Mouse (Mus musculus): ENCODE results near the gene Tmem252.

The Tmem252 gene

DNA sequence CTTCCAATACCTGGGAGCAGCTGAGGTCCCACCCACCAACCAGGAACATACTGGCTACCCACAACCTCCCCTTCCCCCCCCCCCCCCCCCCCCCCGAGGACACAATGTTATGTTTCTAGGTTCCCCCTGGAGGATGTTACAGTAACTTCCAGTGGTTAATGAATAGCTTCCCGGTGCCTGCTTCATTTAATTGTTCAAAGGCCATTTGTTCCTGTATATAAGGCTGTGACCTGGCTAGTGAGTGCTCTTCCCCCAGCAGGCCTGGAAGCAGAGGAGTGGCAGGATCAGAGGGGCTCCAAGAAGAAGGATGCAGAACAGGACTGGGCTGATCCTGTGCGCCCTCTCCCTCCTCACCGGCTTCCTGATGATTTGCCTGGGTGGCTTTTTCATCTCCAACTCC is at the start of gene Tmem252:
Gene Tmem252, plus strand, starts transcription at position 247 of the 400 bp plus-strand sequence.
- DNase-seq: peak; percentile 42

DNA sequence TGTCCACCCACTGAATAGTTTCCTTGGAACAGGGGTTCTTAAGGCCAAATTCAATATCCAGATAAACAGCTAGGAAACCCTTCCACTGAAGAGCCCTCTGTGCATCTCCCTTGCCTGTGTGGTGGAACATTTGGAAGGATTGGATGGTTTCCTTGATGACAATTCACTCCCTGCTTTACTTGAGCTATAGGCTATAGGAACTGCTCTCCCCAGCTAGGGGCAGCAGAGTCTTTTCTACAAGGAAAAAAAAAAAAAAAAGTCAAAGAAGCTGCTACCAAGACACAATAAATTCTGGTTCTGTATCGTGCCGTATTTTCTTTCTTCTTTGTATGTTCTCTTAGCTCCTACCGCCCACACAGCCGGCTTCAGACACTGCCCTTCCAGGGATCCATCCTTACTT is 45.8 kb upstream of the Tmem252 start:
- DNase-seq: no peak

DNA sequence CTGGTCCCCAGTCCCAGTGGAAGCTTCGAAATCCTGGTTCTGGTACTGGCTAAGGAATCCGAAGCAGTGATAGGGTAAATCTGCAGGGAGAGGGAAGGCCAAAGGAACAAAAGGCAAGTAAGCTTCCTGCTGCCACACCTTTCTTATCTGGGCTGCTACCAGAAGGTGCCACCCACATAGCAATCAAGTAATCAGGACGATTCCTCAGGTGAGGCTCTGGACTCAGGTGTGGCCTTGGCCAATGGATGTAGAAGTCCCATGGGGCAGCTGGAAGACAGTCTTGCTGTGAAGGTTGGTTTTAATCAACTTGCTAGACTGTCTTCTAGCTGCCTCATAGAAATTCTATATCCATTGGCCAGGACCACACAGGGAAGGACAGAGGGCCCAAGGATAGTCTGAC is 40.8 kb upstream of the Tmem252 start:
- DNase-seq: no peak

DNA sequence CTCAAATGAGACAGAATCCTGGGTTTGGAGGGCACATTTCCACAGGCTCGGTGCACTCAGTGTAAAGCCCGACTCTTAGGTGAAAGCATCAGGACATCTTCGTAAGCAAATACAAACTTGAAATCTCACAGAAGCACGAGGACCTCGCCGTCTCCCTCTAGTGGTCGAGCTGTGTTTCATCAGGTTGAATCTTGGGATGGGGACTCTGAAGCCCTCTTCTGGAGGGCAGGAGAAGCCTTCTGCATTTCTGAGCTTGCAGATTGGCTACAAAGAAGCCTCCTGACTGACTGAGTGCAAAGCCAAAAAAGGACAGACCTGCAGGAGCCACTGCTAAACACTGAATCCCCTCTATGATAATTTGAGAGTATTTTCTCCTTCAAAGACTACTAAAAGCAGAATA is 39.2 kb upstream of the Tmem252 start:
- peak; percentile 75 for DNase-seq

DNA sequence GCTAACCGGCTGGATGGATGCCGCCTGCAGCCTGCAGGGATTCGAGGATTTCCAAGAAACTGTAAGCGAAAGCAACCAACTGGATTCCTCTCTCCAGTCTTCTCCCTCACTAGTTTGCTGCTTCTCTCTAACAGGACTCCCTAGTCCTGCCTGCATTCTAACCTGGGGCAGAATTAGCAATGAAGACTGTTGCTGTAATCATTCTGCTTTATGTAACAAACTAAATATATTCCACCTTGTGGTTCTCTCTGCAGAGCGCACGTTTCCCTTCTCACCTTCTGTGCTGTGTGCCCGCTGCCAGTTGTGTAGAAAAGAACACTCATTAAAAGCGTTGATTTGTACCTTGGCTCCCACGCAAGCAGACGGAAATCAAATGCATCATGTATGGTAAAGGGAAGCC is 37.2 kb upstream of the Tmem252 start:
- DNase-seq: no peak

DNA sequence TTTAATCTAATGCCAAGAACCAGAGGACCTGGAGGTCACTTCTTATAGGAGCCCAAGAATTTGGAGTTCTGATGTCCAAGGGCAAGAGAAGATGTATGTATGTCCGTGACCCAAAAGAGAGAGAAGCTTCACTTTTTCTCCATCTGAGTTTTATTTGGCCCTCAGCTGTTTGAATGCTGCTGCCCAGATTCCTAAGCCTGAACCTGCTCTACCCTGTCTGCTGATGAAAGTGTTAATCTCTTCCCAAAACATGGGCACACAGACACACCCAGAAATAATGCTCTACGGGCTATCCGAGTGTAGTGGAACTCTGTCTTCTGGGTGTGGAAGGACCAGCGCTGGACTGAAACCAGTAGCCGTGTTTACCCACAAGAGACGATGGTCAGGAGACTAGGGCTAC is 35.8 kb upstream of the Tmem252 start:
- no peak for DNase-seq

DNA sequence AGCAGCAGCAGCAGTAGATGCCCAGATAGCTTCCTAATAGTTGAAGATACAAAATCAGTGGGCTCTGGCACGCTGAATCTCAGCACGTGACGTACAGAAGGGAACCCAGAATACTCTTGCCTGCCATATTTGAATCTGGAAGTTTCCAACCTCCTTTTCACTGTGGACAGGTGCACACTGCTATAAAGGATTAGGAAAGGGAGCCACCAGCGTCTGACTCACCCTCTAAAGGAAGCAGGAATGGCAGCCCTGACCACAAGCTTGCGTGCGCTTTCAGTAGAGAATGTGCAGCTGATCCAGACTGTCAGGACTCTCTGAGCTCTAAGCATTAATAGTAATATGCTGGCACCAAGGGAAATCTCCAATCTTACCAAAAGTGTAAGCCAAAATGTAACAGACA is 32.8 kb upstream of the Tmem252 start:
- DNase-seq: no peak

DNA sequence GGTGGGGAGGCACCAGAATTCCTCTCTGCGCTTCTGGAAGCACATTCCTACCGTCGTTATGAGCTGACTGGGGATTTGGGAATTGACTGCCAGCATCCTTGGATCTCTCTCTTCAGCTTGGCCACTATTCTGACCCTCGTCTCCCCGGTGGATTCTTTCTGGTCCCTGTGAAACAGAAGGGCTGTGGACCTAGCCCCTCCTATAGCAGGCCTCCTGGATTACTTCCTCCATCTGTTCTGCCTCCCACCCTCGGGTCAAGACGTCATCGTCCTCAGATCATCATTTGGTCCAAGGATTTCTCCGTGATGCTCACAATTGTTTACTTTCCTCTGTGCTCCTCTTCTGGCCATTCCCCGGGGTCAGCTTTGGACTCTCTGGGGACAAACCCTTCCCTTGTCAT is 28.8 kb upstream of the Tmem252 start:
- DNase-seq: no peak

DNA sequence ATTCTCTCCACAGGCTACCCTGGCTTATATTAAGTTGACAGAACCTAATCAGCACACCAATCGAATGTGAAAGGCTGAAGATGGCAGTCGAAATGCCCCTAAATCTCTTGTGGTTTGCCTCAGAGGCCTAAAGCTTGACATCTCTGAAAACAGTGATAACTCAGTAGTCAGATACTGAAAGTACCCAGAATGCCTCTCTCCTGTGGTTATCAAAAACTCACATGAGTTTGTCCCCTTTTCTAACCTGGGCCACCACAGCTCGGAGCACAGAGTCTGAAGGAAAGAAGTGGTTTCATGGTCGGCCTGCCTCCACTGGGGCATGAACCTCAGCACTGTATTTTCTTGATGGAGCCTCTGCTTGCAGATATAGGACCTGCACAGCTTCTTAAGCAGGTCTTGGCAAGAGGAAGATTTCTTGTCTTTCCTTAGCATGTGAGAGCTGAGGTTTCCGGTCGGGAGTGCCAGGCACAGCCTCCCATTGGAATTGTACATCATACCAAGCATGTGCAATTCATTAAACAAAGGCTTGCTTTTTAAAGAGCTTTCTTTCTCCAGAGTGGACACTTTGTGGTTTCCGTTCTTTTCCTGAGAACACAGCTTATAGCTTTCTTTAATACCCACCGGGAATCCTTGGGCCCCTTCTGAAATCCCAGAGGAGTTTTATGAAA is 27.5 kb upstream of the Tmem252 start:
- DNase-seq: peak; percentile 26

DNA sequence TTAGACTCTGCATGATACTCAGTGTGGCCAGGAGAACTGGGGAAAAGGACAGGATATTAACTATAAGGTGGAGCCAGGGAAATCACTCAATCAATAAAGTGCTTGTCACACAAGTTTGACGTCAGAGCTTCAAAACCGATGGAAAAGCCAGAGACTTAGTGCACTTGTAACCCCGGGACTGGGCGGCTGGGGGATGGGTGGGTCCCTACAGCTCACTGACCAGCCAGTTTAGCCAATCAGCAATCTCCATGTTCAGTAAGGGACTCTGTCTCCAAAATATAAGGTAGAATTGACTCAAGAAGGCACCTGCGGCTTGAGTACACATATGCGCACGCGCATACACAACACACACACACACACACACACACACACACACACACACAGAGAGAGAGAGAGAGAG is 25.8 kb upstream of the Tmem252 start:
- DNase-seq: no peak

DNA sequence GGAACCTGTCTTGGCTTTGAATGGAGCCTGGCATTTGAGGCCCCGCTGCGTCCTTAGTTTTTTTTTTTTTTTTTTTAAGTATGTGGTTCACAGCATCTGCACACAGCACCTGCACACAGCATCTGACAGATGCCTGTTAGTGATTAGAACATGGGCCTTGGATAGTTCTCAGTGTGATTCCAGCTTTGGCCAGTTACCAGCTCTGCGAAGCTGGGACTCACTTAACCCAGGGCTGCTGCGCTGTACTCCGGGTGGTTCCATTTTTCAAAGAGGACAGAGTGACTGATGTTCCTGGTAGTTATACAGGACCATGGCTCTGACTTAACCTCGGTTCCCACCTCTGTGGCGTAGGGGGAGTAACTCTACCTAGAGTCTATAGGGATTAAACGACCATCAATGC is 23.4 kb upstream of the Tmem252 start:
- DNase-seq: no peak

DNA sequence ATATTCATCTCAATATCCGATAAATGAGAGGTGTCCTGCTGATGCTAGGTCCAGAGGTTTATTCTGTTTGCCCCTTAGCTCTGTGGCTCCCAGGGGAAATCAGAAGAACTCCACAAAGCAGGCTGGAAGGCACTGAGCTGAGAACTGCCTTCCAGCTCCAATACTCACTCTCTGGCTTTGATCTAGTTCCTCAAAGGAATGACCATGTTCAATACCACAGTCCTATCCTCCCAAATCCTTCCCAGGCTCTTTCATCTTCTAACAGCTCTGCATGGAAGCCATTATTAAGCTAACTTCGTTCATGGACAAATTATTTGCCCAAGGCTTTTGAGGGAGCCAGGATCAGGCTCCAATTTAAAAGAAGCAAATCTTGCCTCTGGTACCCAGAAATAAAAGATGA is 22.2 kb upstream of the Tmem252 start:
- DNase-seq: no peak

DNA sequence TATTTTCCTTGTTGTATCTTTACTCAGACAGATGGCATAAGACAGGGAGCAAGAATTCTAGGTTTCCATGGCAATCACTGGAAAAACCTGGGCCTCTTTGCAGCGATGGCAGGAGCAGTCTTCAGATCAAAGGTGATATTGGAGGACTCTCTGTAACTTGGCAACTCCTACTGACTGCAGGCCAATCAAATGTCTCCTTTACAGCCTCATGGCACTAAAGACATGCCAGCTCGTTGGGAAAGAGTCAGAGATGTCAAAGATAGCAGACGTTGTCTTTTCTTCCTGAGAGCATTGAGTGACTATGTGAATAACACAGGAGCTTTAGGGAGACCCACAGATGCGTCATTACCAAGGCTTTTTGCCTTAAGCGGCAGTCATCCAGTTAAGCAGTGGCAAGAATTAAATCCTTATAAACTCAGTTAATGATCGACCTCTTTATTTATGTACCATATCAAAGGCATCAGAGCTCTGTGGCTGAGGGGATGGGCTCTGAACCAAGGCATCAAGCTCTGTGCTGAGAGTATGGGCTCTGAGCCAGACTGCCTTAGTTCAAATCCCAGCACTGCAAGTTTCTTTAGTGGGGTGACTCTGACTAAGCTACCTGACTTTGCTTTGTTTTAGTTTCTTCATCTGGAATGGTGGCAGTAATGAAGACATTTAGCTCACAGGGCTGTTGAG is 21.3 kb upstream of the Tmem252 start:
- no peak for DNase-seq

DNA sequence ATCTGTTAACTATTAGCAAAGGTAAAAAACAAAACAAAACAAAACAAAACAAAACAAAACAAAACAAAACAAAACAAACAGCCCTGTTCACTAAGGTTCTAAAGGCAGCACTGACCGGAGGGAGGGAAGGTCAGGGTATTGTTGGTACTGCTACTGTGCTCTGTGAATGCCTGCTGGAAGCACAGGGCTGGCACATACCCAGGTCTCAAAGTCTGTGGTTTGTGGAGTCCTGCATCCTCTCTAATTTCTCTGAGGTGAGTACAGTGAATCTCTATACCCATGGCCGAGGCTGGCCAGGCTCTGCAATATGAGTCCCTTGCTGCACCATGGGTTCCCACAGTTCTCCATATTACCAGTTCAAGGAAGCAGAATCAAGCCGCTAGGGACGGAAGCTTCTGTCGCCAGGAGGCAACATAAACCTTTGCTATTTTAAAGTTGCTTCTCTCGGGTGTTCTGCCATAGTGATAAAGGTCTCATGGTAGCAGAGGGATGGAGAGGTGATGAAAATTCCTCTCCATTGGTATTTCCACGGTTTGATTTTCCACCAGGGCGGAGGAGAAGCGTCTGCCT is 20.5 kb upstream of the Tmem252 start:
- DNase-seq: peak; percentile 6

DNA sequence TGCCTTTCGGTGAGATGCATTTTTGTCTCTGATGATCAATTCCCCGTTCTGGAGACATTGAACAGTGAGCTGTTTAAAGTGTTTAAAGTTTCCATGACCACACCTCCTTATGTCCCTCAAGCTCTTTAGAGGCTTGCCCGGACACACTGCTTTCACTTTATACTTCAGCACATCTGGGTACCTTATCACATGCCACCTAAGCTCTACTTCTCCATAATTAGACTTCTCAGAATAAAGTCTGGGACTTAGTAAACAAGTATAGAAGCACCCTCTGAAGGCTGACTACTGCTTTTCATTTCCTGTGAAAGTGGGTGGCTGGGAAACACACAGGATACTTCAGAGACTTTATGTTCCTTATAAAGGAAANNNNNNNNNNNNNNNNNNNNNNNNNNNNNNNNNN is 16.8 kb upstream of the Tmem252 start:
- peak; percentile 38 for DNase-seq

DNA sequence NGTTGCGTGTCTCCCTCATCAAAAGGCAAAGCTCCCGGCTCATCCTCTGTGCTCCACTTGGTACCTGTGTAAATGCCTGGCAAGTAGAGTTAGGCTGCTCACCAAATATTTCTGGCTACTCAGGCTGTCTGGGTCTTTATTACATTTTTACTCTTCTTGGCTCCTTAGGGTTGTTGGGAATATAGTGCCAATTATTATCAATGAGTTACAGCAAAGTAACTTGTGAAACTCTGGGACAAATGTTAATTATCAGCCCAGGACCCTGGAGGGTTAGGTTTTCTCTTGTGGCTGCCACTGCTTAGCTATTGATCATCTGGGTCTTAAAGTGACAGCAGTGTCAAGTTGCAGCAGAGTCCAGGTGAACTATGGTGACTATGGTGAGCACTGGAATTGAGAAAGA is 11.5 kb upstream of the Tmem252 start:
- no peak for DNase-seq

DNA sequence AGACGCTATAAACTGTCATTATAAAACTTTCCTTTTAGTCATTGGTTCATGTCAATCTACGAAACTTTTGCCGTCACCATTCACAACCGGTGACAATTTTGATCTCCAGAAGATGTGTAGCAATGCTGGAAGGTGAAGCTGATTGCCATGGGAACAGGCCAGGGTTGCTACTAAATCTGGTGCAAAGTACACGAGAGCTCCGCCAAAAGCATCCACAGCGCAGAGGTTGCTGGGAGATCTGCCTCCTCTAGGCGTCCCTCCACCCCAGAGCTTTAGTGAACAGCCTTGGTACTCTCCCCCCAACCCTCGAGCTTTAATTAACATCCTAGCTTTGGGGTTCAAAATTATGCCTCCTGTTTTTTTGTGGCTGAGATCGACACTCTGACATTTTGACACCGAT is 8.0 kb upstream of the Tmem252 start:
- DNase-seq: no peak

DNA sequence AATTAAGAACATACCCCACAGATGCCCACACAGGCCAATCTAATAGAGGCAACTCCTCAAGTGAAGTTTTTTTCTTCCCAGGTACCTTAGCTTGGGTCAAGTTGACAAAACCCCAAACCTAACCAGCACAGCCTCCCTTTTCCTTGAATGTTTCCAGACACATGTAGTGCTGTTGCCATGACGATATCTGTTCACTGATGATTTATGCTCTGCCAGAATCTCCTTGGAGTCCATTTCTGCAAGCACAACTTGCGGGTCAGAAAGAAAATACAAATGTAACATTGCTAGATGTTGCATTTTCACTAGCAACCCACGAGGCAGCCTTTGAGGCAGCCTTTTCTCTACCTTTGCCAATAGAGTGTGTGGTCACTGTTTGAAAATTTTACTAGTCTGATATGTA is 6.3 kb upstream of the Tmem252 start:
- no peak for DNase-seq

DNA sequence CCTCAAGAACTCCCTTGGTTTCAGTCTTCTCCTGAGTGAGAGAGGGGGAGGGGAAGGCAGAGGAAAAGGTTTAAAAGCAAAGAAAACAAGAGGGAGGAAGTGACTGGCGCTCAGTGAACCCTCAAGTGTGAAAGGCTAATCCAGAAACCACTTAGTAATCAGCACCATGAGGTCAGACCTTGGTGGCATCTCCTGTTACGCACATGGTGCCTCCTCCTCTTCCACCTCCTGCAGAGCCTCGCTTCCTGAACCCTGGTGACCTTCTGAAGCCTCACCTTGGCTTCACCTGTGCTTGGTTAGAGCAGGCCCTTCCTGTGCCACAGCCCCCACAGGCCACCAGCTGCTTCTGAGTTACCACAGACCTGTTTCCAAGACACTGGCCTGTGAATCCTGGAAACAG is 2.2 kb upstream of the Tmem252 start:
- DNase-seq: peak; percentile 53

DNA sequence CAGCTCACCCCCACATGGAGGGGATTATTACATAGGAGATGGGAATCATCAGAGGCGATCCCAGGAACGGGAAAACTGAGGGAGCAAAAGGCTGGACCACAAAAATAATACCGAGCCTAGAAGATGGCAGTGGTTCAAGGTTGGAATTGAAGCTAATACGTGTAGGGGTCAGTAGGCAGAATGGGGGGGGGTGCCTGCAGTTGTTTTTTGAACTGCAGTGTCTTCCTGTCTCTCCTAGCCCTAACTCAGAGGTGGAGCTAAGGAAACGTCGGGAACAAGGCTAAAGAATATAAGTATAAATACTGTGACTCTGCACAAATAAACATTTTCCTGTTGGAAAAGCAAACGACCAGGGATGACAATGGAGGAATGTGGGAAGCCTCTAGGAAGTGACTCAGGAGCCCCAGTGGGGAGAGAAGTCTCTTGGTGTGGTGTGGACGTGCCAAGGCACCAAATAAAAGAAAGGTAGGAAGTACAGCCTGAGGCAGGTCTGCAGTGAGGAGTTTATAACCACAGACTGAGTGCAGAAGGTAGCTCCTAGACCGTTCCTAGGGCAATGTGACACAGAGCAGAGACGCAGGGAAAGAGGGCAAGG is 1.3 kb upstream of the Tmem252 start:
- DNase-seq: peak; percentile 50

DNA sequence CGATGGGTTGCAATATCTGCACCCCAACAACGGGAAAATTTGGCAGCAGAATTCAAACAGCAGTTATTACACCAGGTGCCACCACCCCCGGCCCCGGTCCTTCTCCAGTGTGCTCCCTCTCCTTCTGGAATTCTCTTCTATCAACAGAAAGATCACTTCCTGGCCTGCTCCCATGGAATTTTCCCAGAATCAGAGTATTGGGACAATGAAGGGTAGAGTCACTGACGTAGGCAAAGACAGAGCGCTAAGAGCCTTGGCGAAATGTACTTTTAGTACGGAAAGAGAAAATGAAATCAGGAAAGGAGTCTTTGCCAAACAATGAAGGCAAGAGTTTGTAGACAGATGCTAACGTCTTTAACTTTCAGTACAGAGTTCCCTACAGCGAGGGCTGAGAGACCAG is 477 bp upstream of the Tmem252 start:
- peak; percentile 67 for DNase-seq

DNA sequence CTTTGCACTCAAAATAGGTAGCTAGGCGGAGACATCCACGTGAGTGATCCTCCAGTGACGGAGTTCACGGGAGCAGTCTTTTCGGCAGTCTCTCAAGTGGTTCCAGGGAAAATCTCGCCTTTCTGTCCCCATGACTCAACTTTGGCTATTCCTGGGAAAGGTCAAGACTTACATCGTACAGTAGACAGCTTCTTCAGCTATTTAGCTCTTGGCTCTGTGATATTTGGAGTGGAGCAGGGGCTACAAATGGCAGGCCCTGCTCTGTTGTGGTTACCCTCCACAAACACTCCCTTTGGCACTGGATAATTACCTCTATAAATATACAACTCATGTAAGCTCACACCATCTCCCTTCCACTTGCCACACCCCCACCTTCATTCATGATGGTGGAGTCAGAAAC is 2.6 kb downstream of the Tmem252 start:
- DNase-seq: no peak

DNA sequence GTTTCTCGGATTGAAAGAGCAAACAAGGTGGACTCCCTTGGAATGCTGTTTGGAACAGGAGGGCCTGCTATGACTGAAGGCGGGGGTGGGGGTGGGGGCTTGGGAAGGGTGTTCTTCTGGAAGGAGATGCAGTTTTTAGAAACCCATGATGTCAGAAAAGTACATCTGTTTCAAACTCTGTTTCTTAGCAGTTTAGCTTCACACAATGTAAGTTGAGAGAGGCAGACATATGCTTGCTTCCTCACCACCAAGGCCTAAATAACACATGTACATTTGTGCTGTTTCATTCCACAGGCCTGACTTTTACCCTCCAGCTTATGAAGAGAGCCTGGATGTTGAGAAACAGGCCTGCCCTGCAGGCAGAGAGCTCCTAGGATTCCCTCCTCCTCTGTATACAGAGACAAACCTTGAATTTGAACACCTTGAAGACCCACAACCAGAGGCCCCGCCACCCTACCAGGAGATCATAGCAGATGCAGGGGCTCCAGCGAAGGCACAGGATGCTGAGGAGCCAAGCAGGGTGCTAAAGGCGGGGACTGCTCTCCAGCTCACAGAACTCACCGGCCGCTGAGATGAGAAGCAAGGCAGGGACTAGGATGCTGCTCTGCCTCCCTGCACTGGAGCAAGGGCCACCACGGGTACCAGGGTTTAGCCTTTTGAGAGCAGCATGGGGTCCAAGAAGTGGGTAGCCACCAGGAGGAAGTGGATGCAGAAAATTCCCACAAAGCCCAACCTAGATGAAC is 3.6 kb downstream of the Tmem252 start:
- no peak for DNase-seq

Measured in lung, postnatal 36 days (tissue).